Mouse (Mus musculus): ENCODE data around the gene Smarcd2.
"Not testable (repeated sequence)": the region's sequence is repeated elsewhere in the genome, so short reads cannot be mapped to it uniquely, and the experiment has no call there.

Smarcd2 gene

DNA sequence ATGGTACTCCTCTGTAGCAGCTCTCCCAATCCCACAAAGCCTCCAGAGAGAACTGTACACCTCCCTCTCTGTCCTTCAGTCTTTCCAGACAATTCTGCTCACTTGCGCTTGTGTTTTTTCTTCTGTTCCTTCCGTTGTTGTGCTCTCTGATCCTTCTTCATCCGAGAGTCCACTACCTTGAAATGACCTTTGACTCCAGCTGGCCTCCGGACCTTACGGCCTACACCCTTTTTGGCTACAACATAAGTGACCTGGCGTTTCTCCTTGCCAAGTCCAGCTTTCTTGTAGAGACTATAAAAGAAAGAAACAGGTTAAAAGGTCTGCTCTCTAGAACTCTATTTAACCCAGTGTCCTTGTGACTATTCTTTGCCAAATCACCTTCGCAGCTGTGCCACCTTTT is 23.4 kb downstream of the Smarcd2 start:
- no peak for DNase-seq (ENCODE audit: low read depth, low spot score)

DNA sequence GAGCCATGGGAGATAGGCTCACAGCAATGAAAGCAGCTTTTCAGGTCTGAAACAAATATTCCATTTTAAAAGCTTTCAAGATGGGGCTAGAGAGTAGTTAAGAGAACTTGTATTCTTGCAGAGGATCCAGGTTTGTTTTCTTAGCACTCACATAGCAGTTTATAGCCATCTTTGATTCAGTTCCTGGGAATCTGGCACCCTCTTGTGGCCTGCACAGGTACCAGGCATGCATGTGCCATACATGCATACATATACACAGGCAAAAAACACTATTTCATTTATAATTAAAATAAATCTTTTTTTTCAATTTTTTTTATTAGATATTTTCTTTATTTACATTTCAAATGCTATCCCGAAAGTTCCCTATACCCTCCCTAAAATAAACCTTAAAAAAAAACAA is 25.9 kb downstream of the Smarcd2 start:
- no peak for DNase-seq (ENCODE audit: low read depth, low spot score)

DNA sequence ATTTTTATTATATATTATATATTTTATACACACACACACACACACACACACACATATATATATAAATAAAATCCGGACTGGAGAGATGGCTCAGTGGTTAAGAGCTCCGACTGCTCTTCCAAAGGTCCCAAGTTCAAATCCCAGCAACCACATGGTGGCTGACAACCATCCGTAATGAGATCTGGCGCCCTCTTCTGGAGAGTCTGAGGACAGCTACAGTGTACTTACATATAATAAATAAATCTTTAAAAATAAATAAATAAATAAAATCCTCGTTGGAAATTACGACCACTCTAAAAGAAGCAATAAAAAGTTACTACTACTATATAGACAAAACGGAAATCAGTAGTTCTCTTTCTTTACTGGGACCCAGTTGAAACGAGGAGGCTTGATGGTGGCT is 38.8 kb downstream of the Smarcd2 start:
- DNase-seq (ENCODE audit: low read depth, low spot score): not testable (repeated sequence)

DNA sequence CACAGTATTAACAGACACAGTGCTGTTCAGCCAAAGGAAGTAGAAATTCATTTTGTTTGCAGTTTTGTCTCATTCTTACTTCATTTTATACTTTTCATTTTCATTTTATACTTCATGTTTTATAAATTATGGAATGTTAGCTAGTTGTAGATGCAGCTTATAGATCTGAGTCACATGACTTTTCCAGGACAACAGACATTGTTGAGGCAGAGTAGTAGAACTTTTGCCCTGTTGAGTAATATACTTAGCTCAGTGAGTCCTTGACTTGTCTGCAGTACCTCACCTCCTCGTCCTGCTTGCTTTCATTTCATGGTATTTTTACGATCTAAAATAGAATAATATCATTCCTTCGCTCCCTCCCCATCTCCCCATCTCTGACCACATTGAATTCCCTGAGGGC is 52.2 kb downstream of the Smarcd2 start:
- DNase-seq (ENCODE audit: low read depth, low spot score): no peak

DNA sequence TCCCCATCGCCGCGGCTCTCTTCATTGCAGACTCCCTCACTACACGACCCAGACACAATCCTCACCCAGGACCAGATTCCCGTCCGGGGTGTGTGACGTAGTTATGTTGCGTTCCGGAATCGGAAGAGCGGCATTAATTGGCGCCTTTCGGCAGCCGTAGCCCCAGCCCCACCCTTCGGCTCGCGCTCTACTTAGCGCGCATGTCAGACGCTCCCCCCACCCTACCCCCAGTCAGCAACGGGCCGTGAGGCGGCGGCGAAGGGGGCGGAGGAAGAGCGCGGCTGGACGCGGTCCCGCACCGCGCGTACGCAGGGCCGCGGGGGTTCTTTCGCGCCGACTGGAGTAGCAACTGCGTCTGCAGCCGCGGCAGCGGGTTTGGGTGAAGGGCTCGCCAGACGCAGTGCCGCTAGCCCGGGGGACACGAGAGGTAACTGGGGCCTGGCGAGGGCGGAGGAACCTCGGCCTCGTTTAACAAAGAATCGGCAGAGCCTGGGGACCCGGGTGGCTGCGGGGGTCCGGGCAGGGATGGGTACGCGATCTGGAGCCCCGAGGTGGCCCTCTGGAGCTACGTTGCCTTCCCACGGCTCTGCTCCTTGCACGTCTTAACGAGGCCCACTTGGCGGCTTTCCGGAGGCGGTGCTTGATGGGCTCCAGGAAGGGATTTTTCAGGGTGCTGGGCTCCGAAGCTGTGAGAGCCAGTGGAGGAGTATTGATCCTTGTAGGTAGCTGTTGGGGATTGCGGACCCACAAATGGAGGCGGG is 55.9 kb downstream of the Smarcd2 start, which contains the start of gene Ddx42:
Gene Ddx42, plus strand, starts transcription at position 197 of the 761 bp plus-strand sequence.
- peak; percentile 92 for DNase-seq (ENCODE audit: low read depth, low spot score)

DNA sequence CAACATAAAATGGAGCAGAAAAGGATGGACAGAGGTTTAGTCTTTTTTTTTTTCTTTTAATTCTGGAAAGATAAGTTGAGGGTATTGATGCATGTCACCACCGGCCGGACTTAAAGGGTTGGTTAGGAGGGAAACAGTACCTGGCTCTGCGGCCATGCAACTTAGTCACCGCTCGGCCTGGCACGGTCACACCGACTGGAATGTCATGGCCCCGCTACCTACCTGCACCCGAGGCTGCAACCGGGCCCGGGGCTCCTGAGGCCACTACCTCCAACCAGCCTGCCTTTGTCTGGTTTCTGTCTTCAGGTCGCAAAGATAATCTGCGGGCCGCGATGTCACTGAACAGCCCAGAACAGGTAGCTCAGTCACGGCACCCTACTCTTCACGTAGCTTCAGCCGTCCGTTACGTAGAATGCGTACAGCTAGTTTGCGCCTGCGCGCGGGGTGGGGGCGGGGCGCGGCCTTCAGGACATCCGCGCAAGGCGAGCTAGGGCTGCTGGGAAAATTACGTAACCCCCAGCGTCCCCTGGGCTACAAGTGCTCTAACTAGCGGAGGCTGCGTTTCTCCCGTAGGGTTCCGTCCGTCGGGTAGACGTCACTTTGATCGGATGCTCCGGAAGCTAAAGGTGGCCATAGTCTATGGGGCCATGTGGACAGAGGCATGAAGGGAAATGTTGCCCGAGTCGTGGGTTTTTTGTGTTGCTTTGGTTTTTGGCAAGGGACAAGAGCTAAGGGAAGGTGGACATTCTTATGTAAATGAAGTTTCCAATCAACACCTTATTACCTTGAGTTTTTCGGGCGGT is 56.6 kb downstream of the Smarcd2 start, which contains the start of gene Ccdc47:
Gene Ccdc47, minus strand, starts transcription at position 418 of the 803 bp plus-strand sequence.
- peak; percentile 99 for DNase-seq (ENCODE audit: low read depth, low spot score)

DNA sequence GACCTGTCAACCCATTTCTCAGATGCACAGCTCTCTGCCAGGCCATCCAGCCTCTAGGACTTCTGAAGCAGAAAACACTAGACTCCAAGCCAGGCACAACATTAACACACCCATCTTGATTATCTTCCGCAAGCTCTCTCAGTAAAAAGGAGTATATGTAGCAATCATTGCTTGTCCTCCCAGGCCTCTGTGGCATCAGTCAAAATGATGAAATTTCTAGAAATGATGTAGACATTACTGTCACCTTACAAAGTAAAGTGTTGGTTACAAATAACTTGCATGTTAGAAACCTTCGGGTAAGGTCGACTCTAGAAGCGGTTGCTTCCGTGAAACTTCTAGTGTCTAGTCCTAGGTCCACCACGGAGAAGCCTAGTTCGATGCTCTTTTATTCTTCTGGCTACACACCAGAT is 57.3 kb downstream of the Smarcd2 start:
- no peak for DNase-seq (ENCODE audit: low read depth, low spot score)

DNA sequence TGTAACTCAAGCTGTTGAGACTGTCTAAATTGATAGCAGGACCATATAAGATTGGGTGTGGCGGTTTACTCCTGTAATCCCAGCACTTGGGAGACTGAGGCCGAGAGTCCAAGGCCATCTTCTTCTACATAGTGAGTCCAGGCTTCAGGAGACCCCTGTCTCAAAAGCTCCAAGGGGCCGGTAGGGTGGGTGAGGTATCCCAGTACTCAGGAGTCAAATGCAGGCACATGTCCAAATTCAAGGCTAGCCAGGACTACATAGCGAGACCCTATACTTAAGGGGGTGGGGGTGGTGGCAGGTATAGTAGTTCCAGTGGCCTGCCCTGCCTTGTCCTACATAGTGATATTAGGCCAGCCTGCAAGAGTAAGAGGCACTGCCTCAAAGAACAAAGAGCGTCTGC is 57.9 kb downstream of the Smarcd2 start:
- no peak for DNase-seq (ENCODE audit: low read depth, low spot score)
